Mouse (Mus musculus) retina, adult 2 months (tissue): Measurements from ENCODE around the gene Spata31d1c.

Source experiments
- DNase-seq: peaks from one replicate; pipeline ENCODE4 v3.0.0-alpha.2; 2012; ENCODE audit warnings: low read depth, low spot score

The Spata31d1c gene

GRCm38 (mm10) chr13:65032758-65033157 lies at the start of gene Spata31d1c:
Gene Spata31d1c, plus strand, starts transcription at chr13:65033058.
- DNase-seq: no peak

- DNase-seq: no peak
Measured at GRCm38 (mm10) chr13:64988828-64989227, 44.0 kb upstream of the Spata31d1c start.

- no peak for DNase-seq
Measured at GRCm38 (mm10) chr13:65005414-65005813, 27.4 kb upstream of the Spata31d1c start.

GRCm38 (mm10) chr13:65006760-65007159 lies 26.1 kb upstream of the Spata31d1c start:
- no peak for DNase-seq

GRCm38 (mm10) chr13:65007971-65008370 lies 24.9 kb upstream of the Spata31d1c start:
- no peak for DNase-seq

- no peak for DNase-seq
Measured at GRCm38 (mm10) chr13:65011052-65011738, 21.7 kb upstream of the Spata31d1c start.

GRCm38 (mm10) chr13:65035057-65035456 lies 2.2 kb downstream of the Spata31d1c start:
- no peak for DNase-seq

- DNase-seq: no peak
Measured at GRCm38 (mm10) chr13:65052660-65053059, 19.8 kb downstream of the Spata31d1c start, which contains the start of gene Prss47. Gene Prss47, minus strand, starts transcription at chr13:65052760.

GRCm38 (mm10) chr13:65069969-65070368 lies 37.1 kb downstream of the Spata31d1c start:
- DNase-seq: no peak
